Mouse (Mus musculus) gastrocnemius, postnatal 10 days (tissue): ENCODE results near the gene Cacng7. TPM values are rescaled to one million over a fixed set of nuclear protein-coding genes. Genes with fewer than 3 reads are reported as not detected.
"Not testable (repeated sequence)": the region's sequence is repeated elsewhere in the genome, so short reads cannot be mapped to it uniquely, and the experiment has no call there.

Source experiments
- DNase-seq: peaks from one replicate; pipeline ENCODE4 v3.0.0; 2021; ENCODE audit warnings: mixed read lengths
- microRNA-seq, 2 experiments: library from miRNA; unstranded; fragments of <30 nt; microRNA quantifications; one replicate each; pipeline ENCODE4 v1.2.0; 2021
- total RNA-seq, 2 experiments: library from RNA; stranded (reverse); gene quantifications; 2 replicates each; pipeline ENCODE4 v1.2.3; 2021

Cacng7 gene
- total RNA-seq, 2 experiments from 2014 or later = 9.7 to 10.2 TPM

DNA sequence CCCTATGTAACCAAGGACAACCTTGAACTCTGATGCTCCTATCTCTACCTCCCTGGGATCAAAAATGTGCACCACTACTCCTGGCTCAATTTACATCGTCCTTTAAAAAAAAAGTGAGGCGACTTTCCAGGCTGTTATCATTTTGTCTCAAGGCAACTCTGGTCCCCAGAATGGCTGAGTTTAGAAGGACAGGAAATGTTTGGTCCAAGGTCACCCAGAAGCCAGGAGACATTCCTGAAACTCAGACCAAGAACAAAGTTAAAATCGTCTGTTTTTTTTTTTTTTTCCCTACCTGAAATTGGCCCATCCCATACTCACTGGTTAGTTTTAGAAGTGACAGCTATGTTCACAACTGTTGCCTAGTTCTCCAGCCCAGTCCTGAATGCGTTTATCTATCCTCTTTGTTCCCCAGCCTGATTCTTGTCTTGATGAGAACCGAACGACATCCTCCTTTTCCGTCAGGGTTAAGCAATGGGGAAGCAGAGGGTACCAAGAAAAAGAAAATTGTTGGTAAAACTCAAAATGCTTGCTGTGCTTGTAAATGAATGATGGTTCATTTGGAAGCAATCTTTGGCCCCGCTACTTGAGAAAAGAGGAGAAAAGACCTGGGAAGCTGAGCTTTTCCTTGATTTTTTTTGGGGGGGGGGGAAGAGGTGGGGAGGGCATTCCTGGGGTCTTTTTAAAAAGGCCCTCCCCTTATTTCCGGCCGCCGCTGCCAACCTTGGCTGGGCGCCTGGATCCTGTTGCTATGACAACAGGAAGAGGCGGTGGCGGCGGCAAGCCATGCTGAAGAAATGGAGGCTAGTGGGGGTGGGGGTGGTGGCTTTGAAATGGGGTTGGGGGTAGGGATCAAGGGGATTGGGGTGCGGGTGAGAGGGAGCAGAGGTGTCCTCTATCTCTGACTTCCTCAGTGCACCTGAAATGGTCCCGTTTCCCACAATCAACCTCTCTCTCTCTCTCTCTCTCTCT is 57.0 kb downstream of the Cacng7 start:
- DNase-seq = peak; percentile 26

DNA sequence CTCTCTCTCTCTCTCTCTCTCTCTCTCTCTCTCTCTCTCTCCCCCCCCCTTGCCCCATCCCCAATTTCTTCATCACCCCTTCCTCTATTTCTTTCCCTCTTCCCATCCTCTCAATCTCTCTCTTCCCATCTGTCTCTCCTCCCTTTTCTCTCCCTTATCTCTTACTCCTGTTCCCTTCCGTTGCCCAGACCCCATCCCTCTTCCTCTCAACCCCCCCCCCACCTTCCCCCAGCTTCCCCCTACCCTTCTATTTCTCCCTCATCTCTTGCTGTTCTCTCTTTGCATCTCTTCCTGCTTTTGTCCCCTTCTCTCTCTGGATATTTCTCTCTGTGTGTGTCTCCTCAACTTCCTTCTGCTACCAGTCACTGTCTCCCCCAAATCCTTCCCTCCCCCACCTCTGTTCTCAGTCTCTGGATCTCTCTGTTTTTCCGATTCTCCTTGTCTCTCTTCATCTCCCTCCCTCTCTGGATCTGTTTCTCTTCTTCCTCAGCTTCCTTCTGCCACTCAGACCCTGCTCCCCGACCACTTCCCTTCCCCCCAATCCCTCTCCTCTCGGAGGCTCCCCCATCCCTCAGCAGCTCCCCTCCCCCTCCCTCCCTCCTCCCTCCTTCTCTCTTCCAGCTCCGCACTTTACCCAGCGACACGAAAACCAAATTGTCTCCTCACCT is 57.8 kb downstream of the Cacng7 start, which contains the start of gene Cacng8:
TSS of gene Cacng8 (plus strand) at position 271 of the 668 bp plus-strand sequence.
- DNase-seq = no peak

DNA sequence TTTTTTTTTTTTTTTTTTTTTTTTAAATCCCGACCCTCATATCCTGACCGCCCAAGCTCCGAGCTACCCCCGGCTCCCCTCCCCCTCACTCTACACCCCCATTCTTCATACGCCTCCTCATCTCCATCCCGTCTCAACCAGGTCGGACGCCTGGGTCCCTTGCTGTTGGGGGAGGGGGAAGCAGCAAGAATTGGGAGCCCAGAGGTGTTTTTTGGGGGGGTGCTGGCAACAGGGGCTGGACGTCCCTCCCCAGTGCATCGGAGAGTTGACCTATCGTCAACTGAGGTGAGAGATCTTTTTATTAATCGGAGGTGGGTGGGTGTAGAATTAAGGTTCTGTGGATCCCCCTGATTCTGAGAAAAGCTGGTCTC is 58.3 kb downstream of the Cacng7 start:
- no peak for DNase-seq

DNA sequence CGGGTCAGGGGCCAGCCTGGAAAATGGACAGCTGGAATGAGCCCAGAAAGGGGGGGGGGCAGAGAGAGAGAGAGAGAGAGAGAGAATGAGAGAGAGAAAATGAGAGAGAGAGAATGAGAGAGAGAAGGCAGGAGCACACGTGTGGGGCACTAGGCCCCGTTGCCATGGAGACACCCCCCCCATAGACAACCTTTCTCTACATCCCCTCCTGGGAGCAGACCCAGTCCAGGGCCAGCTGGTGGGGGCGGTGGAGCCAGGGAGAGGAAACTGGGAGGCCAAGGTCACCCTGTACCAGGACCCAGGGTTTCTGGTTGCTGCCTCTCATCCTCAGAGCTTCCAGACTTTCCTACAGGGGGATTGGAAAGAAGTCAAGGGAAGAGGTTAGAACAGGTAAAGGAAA is 59.1 kb downstream of the Cacng7 start:
- no peak for DNase-seq

DNA sequence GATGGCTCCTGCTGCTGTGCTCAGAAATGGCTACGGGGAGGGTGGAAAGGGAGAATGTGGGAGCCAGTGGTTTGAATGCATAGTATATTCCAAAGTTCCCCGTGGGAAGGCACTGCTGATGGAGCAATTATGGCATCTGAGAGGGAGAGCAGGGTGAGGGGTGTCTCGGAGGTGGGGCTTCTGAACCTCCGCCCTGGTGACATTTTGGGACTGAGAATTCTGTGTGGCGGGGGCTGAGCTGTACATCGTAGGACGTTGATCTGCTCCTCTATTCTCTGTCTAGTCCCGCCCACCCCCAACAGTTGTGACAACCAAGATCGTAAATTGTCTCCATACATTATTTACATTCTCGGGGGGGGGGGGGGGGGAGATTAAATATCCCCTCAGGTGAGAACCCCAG is 64.6 kb downstream of the Cacng7 start:
- DNase-seq = no peak

DNA sequence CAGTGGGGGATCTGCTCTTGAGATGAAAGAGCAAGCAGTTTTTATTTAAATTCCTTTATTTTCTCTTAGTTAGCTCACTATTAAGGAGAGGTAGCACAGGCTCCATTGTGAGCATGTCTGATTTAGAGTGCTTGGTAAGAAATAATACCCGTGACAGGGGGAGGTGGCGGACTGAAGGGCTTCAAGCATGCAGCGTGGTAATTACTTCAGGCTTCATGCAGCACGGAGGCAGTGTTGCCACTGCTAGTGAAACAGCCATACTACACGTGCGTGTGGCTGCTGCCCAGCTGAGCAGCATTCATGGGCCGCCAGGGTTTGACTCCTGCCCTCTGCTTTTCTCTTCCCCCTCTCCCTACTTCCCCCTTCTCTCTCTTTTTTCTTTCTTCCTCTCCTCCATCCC is 65.0 kb downstream of the Cacng7 start:
- DNase-seq = no peak

DNA sequence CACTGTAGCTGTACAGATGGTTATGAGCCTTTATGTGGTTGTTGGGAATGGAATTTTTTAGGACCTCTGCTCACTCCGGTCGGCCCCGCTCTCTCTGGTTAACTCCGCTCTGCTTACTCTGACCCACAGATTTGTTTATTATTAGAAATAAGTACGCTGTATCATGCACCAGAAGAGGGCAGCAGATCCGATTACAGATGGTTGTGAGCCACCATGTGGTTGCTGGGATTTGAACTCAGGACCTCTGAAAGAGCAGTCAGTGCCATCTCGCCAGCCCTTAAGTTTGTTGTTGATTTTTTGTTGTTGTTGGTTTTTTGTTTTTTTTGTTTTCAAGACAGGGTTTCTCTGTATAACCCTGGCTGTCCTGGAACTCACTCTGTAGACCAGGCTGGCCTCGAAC is 65.6 kb downstream of the Cacng7 start:
- not testable (repeated sequence) for DNase-seq

DNA sequence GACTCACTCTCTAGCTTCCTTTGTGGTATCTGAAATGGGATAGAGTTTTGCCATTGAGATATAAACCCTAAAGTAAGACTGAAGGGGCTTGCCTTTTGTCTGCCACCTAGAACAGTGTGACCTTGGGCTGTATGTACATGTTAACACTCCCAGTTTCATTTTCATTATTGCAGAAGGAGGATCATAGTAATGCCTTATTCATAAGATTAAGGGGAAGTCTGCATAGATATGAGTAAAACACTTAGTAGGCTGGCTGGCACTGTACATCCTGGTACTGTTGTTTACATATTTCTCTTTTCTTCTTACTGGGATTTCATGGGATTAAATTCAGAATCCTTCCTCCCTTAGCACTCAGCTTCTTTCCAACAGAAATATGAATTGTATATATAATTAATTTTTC is 67.2 kb downstream of the Cacng7 start:
- DNase-seq = no peak

DNA sequence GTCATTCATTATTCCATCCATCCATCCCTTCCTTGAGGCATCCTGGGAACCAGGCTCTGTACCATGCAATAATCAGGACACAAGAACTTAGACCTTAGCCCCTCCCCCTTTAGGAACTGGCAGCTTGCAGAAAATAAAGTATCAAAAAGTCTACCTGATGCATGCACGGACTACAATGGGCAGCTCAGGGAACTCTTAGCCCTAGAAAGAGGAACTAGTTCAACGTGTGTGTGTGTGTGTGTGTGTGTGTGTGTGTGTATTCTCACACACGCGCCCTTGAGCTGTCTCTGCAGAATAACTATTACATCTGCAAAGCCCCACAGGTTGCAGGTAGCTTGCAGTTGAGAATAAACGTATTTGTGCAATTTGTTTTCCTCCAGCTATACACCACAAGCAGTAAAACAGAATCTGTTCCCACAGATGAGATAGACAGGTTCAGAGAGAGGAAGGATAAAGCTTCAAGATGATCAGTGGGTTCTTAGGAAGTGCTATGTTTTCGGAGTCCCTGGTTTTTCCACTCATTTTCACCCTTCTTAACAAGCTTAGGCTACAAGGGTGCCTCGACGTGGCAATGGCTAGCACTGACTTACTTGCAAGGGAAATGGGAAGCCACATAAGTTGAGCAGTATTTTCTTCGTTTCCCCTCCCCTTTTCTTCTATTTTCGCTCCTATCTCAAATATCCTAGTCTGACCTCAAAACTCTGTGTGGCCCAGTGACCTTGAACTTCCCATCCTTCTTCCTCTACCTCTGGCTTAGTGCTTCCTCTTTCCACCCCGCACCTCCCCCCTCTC is 77.2 kb downstream of the Cacng7 start:
- no peak for DNase-seq

DNA sequence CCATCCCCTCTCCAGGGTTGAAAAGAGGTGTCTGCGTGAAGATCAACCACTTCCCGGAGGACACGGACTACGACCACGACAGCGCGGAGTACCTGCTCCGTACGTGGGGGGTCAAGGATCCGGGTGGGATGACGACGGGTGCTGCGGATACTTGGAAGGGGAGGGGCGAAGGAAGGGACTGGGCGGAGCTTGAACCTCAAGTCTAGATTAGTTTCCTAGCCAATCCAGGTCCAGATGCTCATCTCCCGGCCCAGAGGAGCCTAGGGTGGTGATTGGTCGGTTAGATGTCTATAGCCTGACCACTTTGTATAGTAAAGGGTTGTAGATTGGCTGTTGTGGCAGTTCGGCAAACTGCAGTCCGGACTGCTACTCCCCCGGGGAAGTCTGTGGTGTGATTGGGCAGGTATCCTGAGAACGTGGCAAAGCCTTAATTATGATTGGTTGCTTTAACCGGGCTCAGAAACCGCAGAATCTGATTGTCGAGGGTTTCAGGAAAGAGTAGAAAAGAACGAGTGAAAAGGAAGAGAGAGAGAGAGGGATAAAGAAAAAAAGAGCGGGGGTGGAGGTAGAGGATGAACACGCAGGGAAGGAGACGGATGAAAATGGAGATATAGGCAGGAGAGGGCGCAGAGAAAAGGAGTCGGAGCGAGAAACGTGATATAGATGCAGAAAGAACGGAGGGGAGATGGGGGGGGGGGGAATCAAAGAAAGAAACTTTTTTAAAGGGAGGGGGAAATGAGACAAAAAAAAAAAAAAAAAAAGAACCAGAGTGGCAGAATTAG is 78.6 kb downstream of the Cacng7 start:
- DNase-seq = no peak

DNA sequence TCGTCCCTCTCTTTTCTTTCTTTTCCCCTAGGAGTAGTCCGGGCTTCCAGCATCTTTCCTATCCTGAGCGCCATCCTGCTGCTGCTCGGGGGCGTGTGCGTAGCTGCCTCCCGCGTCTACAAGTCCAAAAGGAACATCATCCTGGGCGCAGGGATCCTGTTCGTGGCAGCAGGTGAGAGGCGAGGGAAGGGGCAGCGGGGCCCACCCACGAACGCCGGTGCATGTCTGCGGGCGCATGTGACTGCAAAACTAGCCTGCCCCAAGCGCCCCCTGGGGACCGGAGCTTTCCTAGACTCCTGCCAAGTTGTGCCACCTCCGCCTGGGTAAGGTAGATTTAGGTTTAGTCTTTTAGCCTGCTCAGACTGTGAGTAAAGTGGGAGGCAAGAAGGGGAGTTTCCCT is 79.3 kb downstream of the Cacng7 start:
- DNase-seq = no peak

DNA sequence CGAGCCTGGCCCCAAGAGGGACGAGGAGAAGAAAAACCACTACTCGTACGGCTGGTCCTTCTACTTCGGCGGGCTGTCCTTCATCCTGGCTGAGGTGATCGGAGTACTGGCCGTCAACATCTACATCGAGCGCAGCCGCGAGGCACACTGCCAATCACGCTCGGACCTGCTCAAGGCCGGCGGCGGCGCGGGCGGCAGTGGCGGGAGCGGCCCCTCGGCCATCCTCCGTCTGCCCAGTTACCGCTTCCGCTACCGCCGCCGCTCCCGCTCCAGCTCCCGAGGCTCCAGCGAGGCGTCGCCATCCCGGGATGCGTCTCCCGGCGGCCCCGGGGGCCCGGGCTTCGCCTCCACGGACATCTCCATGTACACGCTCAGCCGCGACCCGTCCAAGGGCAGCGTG is 82.1 kb downstream of the Cacng7 start:
- DNase-seq = peak; percentile 38

DNA sequence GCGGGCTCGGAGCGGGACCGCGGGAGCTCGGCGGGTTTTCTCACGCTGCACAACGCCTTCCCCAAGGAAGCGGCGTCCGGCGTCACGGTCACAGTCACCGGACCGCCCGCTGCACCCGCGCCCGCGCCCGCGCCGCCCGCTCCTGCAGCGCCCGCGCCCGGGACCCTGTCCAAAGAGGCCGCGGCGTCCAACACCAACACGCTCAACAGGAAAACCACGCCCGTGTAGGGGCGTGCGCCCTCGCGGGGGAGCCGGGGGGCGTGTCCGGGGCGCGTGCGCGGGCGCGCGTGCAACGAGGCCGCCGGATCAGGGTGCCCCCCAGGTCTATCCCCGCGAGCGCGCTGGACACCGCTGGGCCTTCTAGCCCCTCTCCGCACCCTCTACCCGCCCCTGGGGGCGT is 82.6 kb downstream of the Cacng7 start:
- DNase-seq = peak; percentile 47

Small RNA genes within 50 kb of the gene (microRNA-seq; reads per million reads assigned to microRNA genes)
- gene Gm23450 = 1.8 to 5.1 reads per million in 2 experiments

Other genes starting within 250 kb of the Cacng7 start
- gene AU018091, start 163.8 kb upstream of the Cacng7 start, total RNA-seq = not detected
- gene Nlrp12, start 83.2 kb upstream of the Cacng7 start, total RNA-seq = under 1 TPM in 1 of 2 experiments, not detected in 1; 0.09 TPM
- gene Myadm, start 43.9 kb upstream of the Cacng7 start, total RNA-seq = 100 to 1,000 TPM in 1 of 2 experiments, 10 to 100 TPM in 1; 71.6 to 100 TPM
- 1 to 10 TPM; 2.2 to 4.5 TPM for gene Prkcg, start 43.8 kb upstream of the Cacng7 start, total RNA-seq
- under 1 TPM in 1 of 2 experiments, not detected in 1; 0.43 TPM for gene Cacng8, start 57.7 kb downstream of the Cacng7 start, total RNA-seq
- 10 to 100 TPM; 80.3 to 88.7 TPM for gene Cacng6, start 91.2 kb downstream of the Cacng7 start, total RNA-seq
- gene Tarm1, start 169.7 kb downstream of the Cacng7 start, total RNA-seq = not detected